Mouse (Mus musculus) liver, adult 2 months (tissue): ENCODE measurements at regions not wholly inside any gene's neighbourhood (a gene's known extent, or its start where the extent isn't known, plus 50 kb on each side); places are given as distances from the start of the nearest gene placed in this dataset.

Experiments
- CTCF ChIP-seq: fragments of 200-500 bp; IDR thresholded peaks from 2 replicates; pipeline ENCODE4 v1.5.1; 2011; ENCODE audit warnings: low read depth, low read length, control low read depth
- POLR2A ChIP-seq: fragments of 200-500 bp; IDR thresholded peaks from 2 replicates; pipeline ENCODE4 v1.6.1; 2011; ENCODE audit warnings: low read length, control low read depth; ENCODE audit not compliant: insufficient read depth; ENCODE audit errors: extremely low read depth

GRCm38 (mm10) chr5:47299602-47300001, 683.3 kb upstream of the Slit2 start:
- TF ChIP-seq POLR2A = no peak
- no peak for TF ChIP-seq CTCF
